Mouse (Mus musculus) hematopoietic stem cell, adult 5-6 weeks (primary cell): ENCODE results near the gene Rpl3. TPM values are rescaled to one million over a fixed set of nuclear protein-coding genes. Genes with fewer than 3 reads are reported as not detected.

Experiments used
- ATAC-seq, 2 experiments: fragments of 125-278 bp in 1 of 2; replicated peaks in 1 of 2; 2 replicates each; pipeline ENCODE4 v1.8.0; 2016 to 2017; ENCODE audit warnings: inconsistent platforms in 2 of 2, mild to moderate bottlenecking in 2 of 2, moderate number of reproducible peaks in 2 of 2, low read depth in 1 of 2, moderate TSS enrichment in 1 of 2; ENCODE audit not compliant: low FRiP score in 2 of 2, poor library complexity in 2 of 2, severe bottlenecking in 2 of 2, insufficient read depth in 1 of 2, low TSS enrichment in 1 of 2
- total RNA-seq: library from RNA; stranded (forward); fragments of 172-1452, 232-1000 nt; gene quantifications from 2 replicates; pipeline ENCODE4 v1.2.3, GENCODE M21; 2017

The Rpl3 gene
- total RNA-seq, 1 experiment from 2014 or later: 3,283 TPM

DNA sequence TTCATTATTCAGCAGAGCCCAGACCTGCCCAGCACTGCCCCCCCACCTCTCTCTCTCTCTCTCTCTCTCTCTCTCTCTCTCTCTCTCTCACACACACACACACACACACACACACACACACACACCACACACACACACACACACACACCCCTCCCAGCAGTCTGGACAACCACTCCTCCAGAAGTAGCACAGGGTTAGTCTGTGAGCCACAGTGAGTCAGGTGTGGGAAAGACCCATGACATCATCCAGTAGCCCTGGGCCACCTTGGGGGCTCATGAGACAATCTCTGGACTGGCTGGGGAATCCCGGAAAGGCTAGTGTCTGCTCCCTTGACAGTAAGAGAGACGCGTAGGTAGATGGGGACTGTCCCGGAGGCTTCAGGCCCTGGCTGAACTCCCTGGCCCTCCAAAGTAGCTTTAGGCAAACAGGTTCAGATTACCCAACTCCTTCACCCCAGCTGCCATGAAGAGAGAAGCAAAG is 30.6 kb downstream of the Rpl3 start:
- ATAC-seq: no peak

DNA sequence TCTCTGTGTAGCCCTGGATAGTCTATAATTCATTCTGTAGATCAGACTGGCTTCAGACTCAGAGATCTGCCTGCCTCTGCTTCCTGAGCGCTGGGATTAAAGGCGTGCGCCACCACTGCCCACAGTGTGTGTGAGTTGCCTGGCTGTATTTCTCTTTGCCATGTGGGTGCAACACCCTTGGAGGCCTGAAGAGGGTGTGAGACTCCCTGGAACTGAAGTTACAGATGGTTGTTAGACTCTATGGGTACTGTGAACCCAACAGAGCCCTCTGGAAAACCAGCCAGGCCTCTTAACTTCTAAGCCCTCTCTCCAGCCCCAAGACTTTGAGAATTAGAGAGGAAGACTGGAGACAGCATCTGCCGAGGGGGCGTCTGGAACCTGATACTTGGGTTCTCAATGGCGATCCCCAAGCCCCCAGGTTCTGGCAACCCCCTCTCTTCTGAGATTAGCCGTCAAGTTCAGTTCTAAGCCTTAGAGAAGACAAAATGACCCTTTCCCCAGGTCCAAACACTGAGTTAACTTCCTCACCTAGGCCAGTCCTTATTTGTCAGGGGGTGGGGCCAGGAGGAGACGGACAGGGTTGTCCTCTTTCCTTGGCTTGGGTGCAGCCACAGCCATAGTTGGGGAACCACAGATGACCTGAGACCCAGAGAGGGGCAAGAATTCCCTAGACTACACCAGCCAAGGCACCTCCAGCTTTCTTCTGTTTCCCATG is 31.2 kb downstream of the Rpl3 start:
- ATAC-seq: no peak

GRCm38 (mm10) chr15:80059606-80060005 is 32.1 kb downstream of the Rpl3 start:
- no peak for ATAC-seq

DNA sequence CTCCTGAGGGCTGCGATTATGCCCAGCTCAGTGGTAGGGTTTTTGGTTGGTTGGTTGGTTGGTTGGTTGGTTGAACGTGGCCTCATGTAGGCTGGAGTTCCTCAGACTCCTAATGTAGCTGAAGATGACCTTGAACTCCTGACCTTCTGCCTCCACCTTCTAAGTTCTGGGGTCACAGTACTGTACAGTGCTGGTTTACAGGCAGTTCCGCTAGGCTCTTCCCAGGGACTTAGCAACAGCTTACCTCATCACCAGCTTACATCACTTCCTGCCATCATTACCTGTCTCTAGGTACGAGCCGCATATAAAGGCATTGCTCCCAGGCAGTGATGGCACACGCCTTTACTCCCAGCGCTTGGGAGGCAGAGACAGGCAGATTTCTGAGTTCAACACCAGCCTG is 33.5 kb downstream of the Rpl3 start:
- no peak for ATAC-seq

- ATAC-seq: no peak
These were observed 37.5 kb downstream of the Rpl3 start for GRCm38 (mm10) chr15:80054034-80054710.

DNA sequence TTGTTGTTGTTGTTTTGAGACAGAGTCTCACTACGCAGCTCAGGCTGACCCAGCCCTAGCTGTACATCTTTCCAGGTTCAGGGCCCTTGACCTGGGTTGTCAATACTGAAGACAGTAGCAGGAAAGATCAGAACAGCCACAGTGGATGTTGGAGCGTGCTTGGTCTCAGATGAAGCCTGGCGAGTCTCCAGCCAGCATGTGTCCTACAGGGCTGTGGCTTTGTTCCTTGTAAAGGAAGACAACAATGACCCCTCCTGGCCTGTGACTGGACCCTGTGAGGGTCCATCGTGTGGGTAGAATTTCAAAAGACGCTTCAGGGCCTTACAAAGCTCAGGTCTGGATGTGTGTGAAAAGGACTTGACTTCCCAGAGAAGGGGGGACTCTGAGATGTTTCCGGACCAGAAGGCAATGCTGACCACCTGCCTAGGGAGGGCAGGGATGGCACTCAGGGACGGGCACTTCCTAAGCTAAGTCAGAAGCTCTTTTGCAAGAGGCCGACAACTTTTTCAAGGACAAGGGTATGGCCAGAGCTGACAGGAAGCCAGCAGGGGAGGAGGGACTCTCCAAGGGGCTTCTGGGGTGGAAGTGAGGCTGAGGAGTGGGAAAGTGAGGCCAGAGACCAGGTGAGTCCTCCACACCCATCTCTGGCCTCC is 38.2 kb downstream of the Rpl3 start:
- ATAC-seq: no peak

- no peak for ATAC-seq
These were observed 39.9 kb downstream of the Rpl3 start for GRCm38 (mm10) chr15:80051782-80052181.

- no peak for ATAC-seq
These were observed 40.4 kb downstream of the Rpl3 start for GRCm38 (mm10) chr15:80051092-80051761.

DNA sequence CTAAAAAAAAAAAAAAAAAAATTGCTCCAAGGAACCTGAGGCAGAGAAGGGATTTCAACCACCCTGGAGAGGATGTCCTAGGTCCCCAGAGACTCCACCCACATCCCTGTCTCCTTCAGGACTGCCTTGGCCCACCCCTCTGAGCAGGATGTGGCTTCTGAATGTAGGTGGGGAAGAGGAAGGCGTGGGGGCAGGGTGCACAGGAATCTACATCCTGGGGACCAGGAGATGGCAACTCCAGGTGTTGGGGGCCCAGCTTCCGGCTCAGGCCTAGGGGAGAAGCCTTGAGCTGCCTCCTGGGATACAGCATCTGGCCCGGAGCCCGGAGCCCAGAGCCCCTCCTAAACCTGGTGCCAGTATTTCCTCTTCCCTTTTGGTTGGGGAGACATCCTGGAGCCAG is 41.6 kb downstream of the Rpl3 start:
- no peak for ATAC-seq

DNA sequence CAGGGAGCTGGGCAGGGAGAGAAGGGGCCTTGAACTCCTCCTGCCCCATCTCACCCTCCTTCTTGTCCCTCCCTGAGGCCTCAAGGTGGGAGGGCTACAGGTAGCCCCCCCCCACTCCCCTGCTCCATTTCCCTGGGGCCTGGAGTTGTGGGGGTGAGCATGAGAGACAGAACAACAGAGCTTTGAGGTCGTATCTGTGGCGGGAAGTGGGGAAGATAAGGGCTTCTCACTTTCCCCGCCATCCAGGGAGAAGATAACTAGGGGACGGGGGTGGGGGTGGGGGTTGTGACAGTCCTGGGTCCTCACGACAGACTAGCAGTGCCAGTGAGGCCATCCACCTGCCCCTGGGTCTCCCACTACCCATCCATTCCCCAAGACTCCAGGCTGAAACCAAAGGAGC is 43.7 kb downstream of the Rpl3 start:
- no peak for ATAC-seq

DNA sequence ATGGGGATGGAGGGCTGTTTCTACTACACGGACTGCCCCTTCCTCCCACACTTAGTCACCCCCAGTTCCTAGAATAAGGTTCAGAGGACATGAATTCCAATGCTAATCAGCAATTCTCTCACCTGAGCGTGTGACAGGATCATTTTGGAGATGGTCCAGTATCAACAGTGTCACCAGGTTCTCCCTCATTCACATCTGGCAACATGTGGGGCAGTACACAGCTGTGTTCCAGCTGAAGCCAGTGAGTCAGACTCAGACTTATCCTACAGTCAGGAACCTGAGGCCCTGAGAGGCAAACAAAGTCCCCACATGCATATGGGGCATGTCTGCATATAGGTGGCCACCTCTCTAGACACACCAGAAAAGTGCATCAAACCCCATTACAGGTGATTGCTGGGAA is 44.4 kb downstream of the Rpl3 start:
- no peak for ATAC-seq

DNA sequence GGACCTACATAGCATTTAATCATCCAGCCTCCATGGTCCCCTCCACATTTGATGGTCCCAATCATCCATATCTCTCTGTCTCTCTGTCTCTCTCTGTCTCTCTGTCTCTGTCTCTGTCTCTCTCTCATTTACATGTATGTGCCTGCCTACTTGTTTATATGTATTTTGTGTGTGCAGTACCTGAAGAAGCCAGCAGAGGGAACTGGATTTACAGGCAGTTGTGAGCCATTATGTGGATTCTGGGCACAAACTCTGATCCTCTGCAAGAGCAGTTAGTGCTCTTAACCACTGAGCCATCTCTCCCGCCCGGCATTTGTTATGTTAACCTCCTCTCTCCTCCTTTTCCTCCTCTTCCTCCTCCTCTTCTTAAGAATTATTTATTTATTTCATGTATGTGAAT is 45.9 kb downstream of the Rpl3 start:
- no peak for ATAC-seq

- ATAC-seq: no peak
These were observed 47.4 kb downstream of the Rpl3 start for GRCm38 (mm10) chr15:80044249-80044648.

DNA sequence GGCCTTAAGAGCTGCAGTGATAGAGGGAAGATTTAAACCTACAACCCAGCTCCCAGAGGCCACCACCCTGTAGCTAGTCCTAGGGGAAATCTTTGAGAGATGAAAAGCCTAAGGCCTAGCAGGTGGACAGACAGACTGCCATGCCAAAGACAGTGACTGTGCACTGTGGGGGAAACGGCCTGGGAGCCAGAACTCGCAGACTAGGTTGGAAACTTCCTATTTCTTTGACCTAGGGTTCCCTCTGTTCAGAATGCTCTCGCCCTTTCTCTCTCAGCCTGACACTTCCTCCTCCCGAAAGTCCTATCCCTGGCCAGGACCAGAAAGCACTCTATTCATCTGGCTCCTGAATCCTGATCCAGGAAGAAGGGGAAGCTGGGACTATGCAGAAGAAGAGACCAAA is 49.5 kb downstream of the Rpl3 start:
- ATAC-seq: peak; percentile 39 to 53; a peak in 3 of 4 replicates

- no peak for ATAC-seq
These were observed 53.6 kb downstream of the Rpl3 start for GRCm38 (mm10) chr15:80038110-80038391.

DNA sequence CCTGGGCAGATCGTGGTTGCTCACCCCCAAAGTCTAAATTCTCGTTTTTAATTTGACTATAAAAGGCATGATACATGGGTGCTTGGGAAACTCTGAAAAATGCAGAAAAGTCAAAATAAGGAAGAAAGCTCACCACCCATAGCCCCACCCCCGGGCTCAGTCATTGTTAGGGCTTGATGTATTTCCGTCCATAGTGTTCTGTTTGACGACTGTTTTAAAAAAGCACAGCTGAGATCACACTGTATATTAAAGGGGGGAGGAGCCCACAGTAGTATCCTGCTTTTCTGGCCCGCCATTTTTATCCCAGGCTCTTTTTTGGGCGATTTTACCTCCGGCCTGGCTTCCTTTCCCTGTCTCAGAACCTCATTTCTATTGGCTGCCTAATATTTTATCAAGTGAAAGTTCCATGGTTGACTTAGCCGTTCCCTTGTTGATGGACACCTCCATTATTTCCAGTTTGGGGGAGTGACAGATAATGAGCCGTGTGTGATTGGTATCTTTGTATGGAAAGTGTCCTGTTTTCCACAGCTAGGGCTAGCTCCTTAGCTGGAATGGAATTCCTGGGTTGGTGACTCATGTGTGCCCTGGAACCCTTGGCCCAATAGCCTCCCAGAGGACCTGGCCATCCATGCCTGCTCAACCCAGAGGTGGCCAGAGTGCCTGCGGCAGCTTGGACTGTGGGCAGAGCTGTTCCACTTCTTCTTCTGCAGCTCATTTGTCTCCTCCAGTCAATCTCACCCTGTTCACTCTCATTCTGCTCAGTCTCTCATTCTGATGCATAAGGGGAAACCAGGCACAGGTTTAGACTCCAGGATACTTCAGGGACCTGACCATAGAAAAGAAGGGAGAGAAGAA is 54.2 kb downstream of the Rpl3 start:
- ATAC-seq: no peak

- ATAC-seq: no peak
These were observed 56.3 kb downstream of the Rpl3 start for GRCm38 (mm10) chr15:80035341-80035885.
